Mouse (Mus musculus): ENCODE results near the gene BC052040.

DNA sequence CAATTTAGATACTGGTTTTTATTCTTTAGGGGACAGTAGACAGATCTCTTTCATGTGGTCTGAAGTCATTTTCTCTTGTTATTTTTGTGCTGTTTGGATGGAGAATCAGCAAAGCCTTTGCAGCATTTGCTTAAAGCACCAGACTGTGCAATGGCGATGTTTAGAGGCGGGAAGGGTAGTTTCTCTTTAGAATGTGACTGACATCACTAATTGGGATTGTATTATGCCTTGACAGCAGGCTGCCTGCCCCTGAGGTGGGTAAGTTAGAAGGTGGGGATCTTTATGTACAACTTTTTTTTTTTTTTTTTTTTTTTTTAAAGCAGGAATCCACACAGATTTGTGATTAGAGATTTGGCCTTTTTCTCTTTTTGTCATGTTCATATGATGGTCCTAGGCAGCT lies 20.6 kb downstream of the BC052040 start:
- TF ChIP-seq POLR2A (IDR thresholded peaks at IDR 0.05; ENCODE audit: borderline replicate concordance, low read depth, low read length) (no peak), CTCF (IDR thresholded peaks at IDR 0.05; ENCODE audit: low read depth, low read length) (no peak)

Data from bone marrow macrophage, adult 2 months (primary cell).